ENCODE assay signal across 13 mouse cellular contexts in the genomic region with DNA sequence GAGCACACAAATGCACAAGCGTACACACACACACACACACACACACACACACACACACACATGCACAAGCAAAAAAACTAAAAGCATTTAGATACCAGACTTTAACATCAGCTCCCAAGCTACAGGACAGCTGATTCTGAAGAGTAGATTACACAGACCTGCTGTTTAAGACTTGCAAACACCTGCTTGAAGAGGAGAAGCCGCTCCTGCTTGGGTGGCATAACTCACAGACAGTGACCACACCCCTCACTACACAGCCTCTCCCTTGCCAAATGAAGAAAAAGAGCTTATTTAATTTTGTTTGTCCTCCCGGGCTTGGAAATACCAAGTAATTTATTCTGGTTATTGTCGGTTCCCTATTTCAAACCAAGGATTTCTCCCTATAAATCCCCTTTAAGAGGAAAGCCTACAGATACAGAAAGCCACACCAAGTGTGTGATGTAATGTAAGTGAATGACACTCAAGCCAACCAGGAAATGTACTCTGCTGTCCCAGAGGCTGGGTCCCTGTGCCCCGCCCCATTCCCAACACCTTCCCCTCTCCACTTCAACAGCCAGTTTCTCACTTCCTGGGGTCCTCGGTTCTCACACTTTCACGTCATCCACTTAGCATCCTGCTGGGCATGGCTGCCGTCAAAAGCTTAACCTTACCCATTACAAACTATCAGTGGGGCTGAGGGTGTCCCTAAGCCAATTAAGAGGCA. TPM values are rescaled to one million over a fixed set of nuclear protein-coding genes. Genes with fewer than 3 reads are reported as not detected.
A peak's percentile ranks its signal among the peaks of the same experiment; 100 is the strongest.
DNase-seq lines count a peak whose midpoint lies in the region; ATAC-seq and TF ChIP-seq lines count a peak whose summit lies in the region.
"Had no signal": no experiment of that assay in that cellular context is flagged by ENCODE, and none has a peak within 500 bp of the region (broad histone marks: within the 10 kb centered on the region; RNA-seq: fewer than 3 reads in every experiment).

No protein-coding gene starts in this region.

- TF ChIP-seq CTCF in left cerebral cortex, adult 2 months (IDR thresholded peaks at IDR 0.05), result no peak

- 75% methylated on average over 8 of the region's 8 CpGs for WGBS in midbrain, embryonic 11.5 days
- 72% methylated on average over 8 of the region's 8 CpGs for WGBS in midbrain, embryonic 16.5 days
- 58% methylated on average over 8 of the region's 8 CpGs for WGBS in embryonic facial prominence, embryonic 15.5 days
- WGBS in intestine, embryonic 16.5 days, result 63% methylated on average over 8 of the region's 8 CpGs
- WGBS in neural tube, embryonic 13.5 days, result 56% methylated on average over 8 of the region's 8 CpGs

- no peak for ATAC-seq in midbrain, embryonic 11.5 days (ENCODE audit: low FRiP score)
- no peak for ATAC-seq in midbrain, embryonic 16.5 days
- no peak for ATAC-seq in embryonic facial prominence, embryonic 15.5 days (ENCODE audit: insufficient number of reproducible peaks, low FRiP score, low TSS enrichment, low read depth)
- peak; percentile 67 for ATAC-seq in intestine, embryonic 16.5 days
- no peak for ATAC-seq in neural tube, embryonic 13.5 days (ENCODE audit: low read depth)

- no peak overlapping the region for H3K4me3 ChIP-seq in midbrain, embryonic 11.5 days (ENCODE audit: low read depth, low read length)
- no peak overlapping the region for H3K4me3 ChIP-seq in midbrain, embryonic 16.5 days (ENCODE audit: low read depth, low read length)
- H3K4me3 ChIP-seq in embryonic facial prominence, embryonic 15.5 days (replicated peaks), result no peak overlapping the region
- H3K4me3 ChIP-seq in intestine, embryonic 16.5 days (ENCODE audit: low read length), result no peak overlapping the region
- no peak overlapping the region for H3K4me3 ChIP-seq in neural tube, embryonic 13.5 days
- H3K4me3 ChIP-seq in left cerebral cortex, adult 2 months, result no peak overlapping the region
- H3K4me3 ChIP-seq: heart, embryonic 13.5 days; liver, embryonic 13.5 days had no signal

- no peak overlapping the region for H3K9ac ChIP-seq in midbrain, embryonic 11.5 days (ENCODE audit: low read length)
- no peak overlapping the region for H3K9ac ChIP-seq in midbrain, embryonic 16.5 days (ENCODE audit: low read depth, low read length)
- no peak overlapping the region for H3K9ac ChIP-seq in embryonic facial prominence, embryonic 15.5 days
- no peak overlapping the region for H3K9ac ChIP-seq in intestine, embryonic 16.5 days (ENCODE audit: low read depth, low read length)
- no peak overlapping the region for H3K9ac ChIP-seq in neural tube, embryonic 13.5 days
- H3K9ac ChIP-seq: heart, embryonic 13.5 days; liver, embryonic 13.5 days had no signal

- no peaks in the 10 kb centered on the region for H3K9me3 ChIP-seq in midbrain, embryonic 11.5 days (ENCODE audit: control insufficient read depth, low read length)
- no peaks in the 10 kb centered on the region for H3K9me3 ChIP-seq in midbrain, embryonic 16.5 days (replicated peaks; ENCODE audit: control insufficient read depth, low read length, poor library complexity, severe bottlenecking)
- H3K9me3 ChIP-seq in embryonic facial prominence, embryonic 15.5 days (replicated peaks), result no peaks in the 10 kb centered on the region
- H3K9me3 ChIP-seq in intestine, embryonic 16.5 days (ENCODE audit: control insufficient read depth, low read length), result no peaks in the 10 kb centered on the region
- no peaks in the 10 kb centered on the region for H3K9me3 ChIP-seq in neural tube, embryonic 13.5 days
- H3K9me3 ChIP-seq: heart, embryonic 13.5 days; liver, embryonic 13.5 days had no signal

- intact Hi-C loops in left cerebral cortex, adult 2 months (cut with DNase I), result loop anchor here (5.0 kb wide), 1 partner anchor 161 kb away; no protein-coding TSS in a partner anchor

- peaks cover 8% of the 10 kb centered on the region; the same call in 1 of the 2 replicates for H3K4me1 ChIP-seq in midbrain, embryonic 11.5 days (ENCODE audit: control insufficient read depth, insufficient read depth, low read length)
- H3K4me1 ChIP-seq in midbrain, embryonic 16.5 days (ENCODE audit: control insufficient read depth, insufficient read depth, low read length), result peaks cover 3% of the 10 kb centered on the region; the same call in 1 of the 2 replicates
- peaks cover 43% of the 10 kb centered on the region for H3K4me1 ChIP-seq in embryonic facial prominence, embryonic 15.5 days
- H3K4me1 ChIP-seq in intestine, embryonic 16.5 days (ENCODE audit: control insufficient read depth, insufficient read depth, low read length), result peaks cover 7% of the 10 kb centered on the region; the same call in 1 of the 2 replicates
- peaks cover 22% of the 10 kb centered on the region for H3K4me1 ChIP-seq in neural tube, embryonic 13.5 days (replicated peaks)
- H3K4me1 ChIP-seq: liver, embryonic 13.5 days had no signal

- peak; percentile 75 for DNase-seq in midbrain, embryonic 11.5 days (ENCODE audit: low spot score, missing footprints)
- no peak for DNase-seq in right cerebral cortex, postnatal 14 days
- DNase-seq in thymus, postnatal 10 days (ENCODE audit: low spot score in 2 of 2), result no peak
- no peak for DNase-seq in left cerebral cortex, adult 2 months (ENCODE audit: extremely low spot score in 1 of 2, low spot score in 2 of 2)
- DNase-seq: heart, postnatal 36 days; kidney, adult 18-20 months; kidney, postnatal 25 days; liver, embryonic 13.5 days had no signal

- no peak overlapping the region for H3K27ac ChIP-seq in midbrain, embryonic 11.5 days (ENCODE audit: low read depth, low read length)
- no peak overlapping the region for H3K27ac ChIP-seq in midbrain, embryonic 16.5 days (ENCODE audit: low read length)
- 0 out of 2 replicates have a peak overlapping the region, but pooled peaks have one; percentile 7 for H3K27ac ChIP-seq in embryonic facial prominence, embryonic 15.5 days (replicated peaks)
- no peak overlapping the region for H3K27ac ChIP-seq in intestine, embryonic 16.5 days (ENCODE audit: low read length)
- peak overlapping the region; percentile 82 for H3K27ac ChIP-seq in neural tube, embryonic 13.5 days (replicated peaks)
- no peak overlapping the region for H3K27ac ChIP-seq in left cerebral cortex, adult 2 months
- H3K27ac ChIP-seq: liver, embryonic 13.5 days had no signal

- no peak overlapping the region for H3K4me2 ChIP-seq in midbrain, embryonic 11.5 days
- H3K4me2 ChIP-seq in midbrain, embryonic 16.5 days (ENCODE audit: low read length), result no peak overlapping the region
- H3K4me2 ChIP-seq in embryonic facial prominence, embryonic 15.5 days (replicated peaks), result no peak overlapping the region
- no peak overlapping the region for H3K4me2 ChIP-seq in intestine, embryonic 16.5 days (ENCODE audit: low read depth, low read length)
- H3K4me2 ChIP-seq in neural tube, embryonic 13.5 days, result no peak overlapping the region
- H3K4me2 ChIP-seq: heart, embryonic 13.5 days; liver, embryonic 13.5 days had no signal

- H3K36me3 ChIP-seq in midbrain, embryonic 11.5 days (ENCODE audit: control insufficient read depth, insufficient read depth, low read length), result no peaks in the 10 kb centered on the region
- H3K36me3 ChIP-seq in midbrain, embryonic 16.5 days (ENCODE audit: control insufficient read depth, insufficient read depth, low read length), result no peaks in the 10 kb centered on the region
- no peaks in the 10 kb centered on the region for H3K36me3 ChIP-seq in embryonic facial prominence, embryonic 15.5 days
- no peaks in the 10 kb centered on the region for H3K36me3 ChIP-seq in intestine, embryonic 16.5 days (ENCODE audit: control insufficient read depth, insufficient read depth, low read length)
- H3K36me3 ChIP-seq in neural tube, embryonic 13.5 days, result no peaks in the 10 kb centered on the region
- H3K36me3 ChIP-seq: heart, embryonic 13.5 days; liver, embryonic 13.5 days had no signal

- H3K27me3 ChIP-seq in midbrain, embryonic 11.5 days (ENCODE audit: control insufficient read depth, insufficient read depth, low read length), result no peaks in the 10 kb centered on the region
- no peaks in the 10 kb centered on the region for H3K27me3 ChIP-seq in midbrain, embryonic 16.5 days (ENCODE audit: control insufficient read depth, insufficient read depth, low read depth, low read length)
- H3K27me3 ChIP-seq in embryonic facial prominence, embryonic 15.5 days, result no peaks in the 10 kb centered on the region
- H3K27me3 ChIP-seq in intestine, embryonic 16.5 days (replicated peaks; ENCODE audit: control insufficient read depth, insufficient read depth, low read length), result no peaks in the 10 kb centered on the region
- H3K27me3 ChIP-seq in neural tube, embryonic 13.5 days, result no peaks in the 10 kb centered on the region
- H3K27me3 ChIP-seq: heart, embryonic 13.5 days; liver, embryonic 13.5 days had no signal

RNA-seq across cellular contexts. Expression of a gene that starts 40.1 kb away (rescaled TPM):
- 2.5 and 3.0 TPM in 2 replicates for polyA plus RNA-seq in midbrain, embryonic 11.5 days (2014; fragmentation: Nextera tagmentation; extraction: Ambion mirVana)
- 4.1 and 4.7 TPM in 2 replicates for polyA plus RNA-seq in midbrain, embryonic 16.5 days (2015; fragmentation: Nextera tagmentation; extraction: Ambion mirVana)
- 18.2 TPM in 2 replicates for polyA plus RNA-seq in embryonic facial prominence, embryonic 15.5 days (2015; fragmentation: Nextera tagmentation; extraction: Ambion mirVana)
- polyA plus RNA-seq in intestine, embryonic 16.5 days (2015; fragmentation: Nextera tagmentation; extraction: Ambion mirVana), result 3.1 TPM in 2 replicates
- 7.9 and 9.2 TPM in 2 replicates for polyA plus RNA-seq in neural tube, embryonic 13.5 days (2015; fragmentation: Nextera tagmentation; extraction: Ambion mirVana)
- total RNA-seq in left cerebral cortex, adult 2 months (2021), result 10 to 100 TPM; 80.1 to 82.9 TPM

Comparison
In these comparisons a context has a peak if more than half of its experiments do, and no peak if none do; other contexts are left out.
1. H3K27ac ChIP-seq: peak in embryonic facial prominence, embryonic 15.5 days (single experiment) and neural tube, embryonic 13.5 days (single experiment); none in midbrain, embryonic 11.5 days (single experiment), midbrain, embryonic 16.5 days (single experiment), intestine, embryonic 16.5 days (single experiment) and left cerebral cortex, adult 2 months (single experiment).